Mouse (Mus musculus) liver, postnatal 0 days (tissue): ENCODE data around the gene Gm37240.

Experiments
- CTCF ChIP-seq: sonication (generic); IDR thresholded peaks from 2 replicates; pipeline ENCODE4 v1.5.1; 2016; ENCODE audit warnings: antibody characterized with exemption, low read depth
- EP300 ChIP-seq: IDR thresholded peaks from 2 replicates; pipeline ENCODE4 v1.6.1; 2016; ENCODE audit warnings: antibody characterized with exemption, low read depth, mild to moderate bottlenecking

DNA sequence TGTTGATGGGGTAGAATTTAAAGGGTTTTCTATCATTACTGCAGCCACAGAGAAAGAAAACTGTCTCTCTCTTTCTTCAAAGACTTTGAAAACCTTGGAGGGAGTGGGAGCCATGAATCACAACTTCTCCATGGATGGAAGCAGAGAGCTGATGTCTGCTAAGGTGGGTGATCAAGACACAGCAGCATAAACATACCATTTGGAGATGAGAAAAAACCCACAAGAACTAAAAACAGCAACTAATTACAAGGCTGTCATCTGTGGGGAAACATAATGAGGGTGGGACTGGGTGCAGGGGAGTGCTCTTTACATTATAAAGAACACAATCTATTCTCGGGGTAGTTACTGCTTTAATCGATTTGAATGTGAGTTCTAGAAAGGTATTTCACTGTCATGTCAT lies 622.4 kb downstream of the Gm37240 start:
- no peak for TF ChIP-seq CTCF
- no peak for TF ChIP-seq EP300
